13 mouse cellular contexts compared by ENCODE assay signal in the genomic region with DNA sequence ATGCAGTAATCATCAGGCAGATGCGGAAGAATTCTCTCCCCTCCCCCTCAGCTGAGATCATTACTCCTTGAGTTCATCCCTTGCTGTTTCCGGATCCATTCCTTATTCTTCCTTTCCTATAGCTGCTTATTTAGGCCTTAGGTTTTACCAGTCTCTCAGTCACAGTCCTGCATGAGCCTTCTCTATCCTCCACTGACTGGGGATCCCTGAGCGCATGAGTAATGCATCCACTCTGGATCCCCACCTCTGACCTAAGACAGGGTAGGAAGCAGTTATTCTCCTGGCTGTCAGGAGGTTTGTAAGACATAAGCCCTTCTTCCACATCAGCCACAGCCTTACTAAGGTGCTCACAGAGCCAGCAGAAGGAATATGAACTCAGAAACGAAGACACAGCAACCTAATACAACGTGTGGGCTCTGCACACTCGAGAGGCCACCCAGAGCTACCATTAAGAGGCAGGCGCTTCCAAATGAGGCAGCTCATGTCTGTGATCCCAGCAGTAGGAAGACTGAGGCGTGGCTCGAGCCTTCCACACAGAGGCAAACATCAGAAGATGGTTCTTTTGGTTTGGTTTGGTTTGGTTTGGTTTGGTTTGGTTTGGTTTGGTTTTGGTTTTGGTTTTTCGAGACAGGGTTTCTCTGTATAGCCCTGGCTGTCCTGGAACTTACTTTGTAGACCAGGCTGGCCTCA. TPM values are rescaled to one million over a fixed set of nuclear protein-coding genes. Genes with fewer than 3 reads are reported as not detected.
DNase-seq lines count a peak whose midpoint lies in the region; ATAC-seq and TF ChIP-seq lines count a peak whose summit lies in the region.
"Had no signal": no experiment of that assay in that cellular context is flagged by ENCODE, and none has a peak within 500 bp of the region (broad histone marks: within the 10 kb centered on the region; RNA-seq: fewer than 3 reads in every experiment).

No protein-coding gene starts in this region.

- H3K27me3 ChIP-seq in kidney, embryonic 15.5 days, result no peaks in the 10 kb centered on the region
- H3K27me3 ChIP-seq in embryonic facial prominence, embryonic 13.5 days, result no peaks in the 10 kb centered on the region
- H3K27me3 ChIP-seq in limb, embryonic 15.5 days, result no peaks in the 10 kb centered on the region
- no peaks in the 10 kb centered on the region for H3K27me3 ChIP-seq in kidney, adult 2 months (replicated peaks; ENCODE audit: control insufficient read depth, insufficient read depth, low read length)

- H3K4me1 ChIP-seq in kidney, embryonic 15.5 days, result peaks cover 82% of the 10 kb centered on the region
- peaks cover 15 to 40% of the 10 kb centered on the region in 2 experiments for H3K4me1 ChIP-seq in ES-E14 (ENCODE audit: control insufficient read depth in 2 of 2, insufficient read depth in 2 of 2, low read length in 2 of 2, poor library complexity in 1 of 2)
- peaks cover 59% of the 10 kb centered on the region for H3K4me1 ChIP-seq in embryonic facial prominence, embryonic 13.5 days
- peaks cover 54% of the 10 kb centered on the region for H3K4me1 ChIP-seq in limb, embryonic 15.5 days
- H3K4me1 ChIP-seq in kidney, adult 2 months (ENCODE audit: control insufficient read depth, insufficient read depth, low read length), result peaks cover 43% of the 10 kb centered on the region

- in situ Hi-C loops in ES-E14 (cut with MboI; ENCODE audit: low sequenced_read_pairs in 2 of 2, unreplicated experiment in 2 of 2), result no loop called here

- H3K27ac ChIP-seq in kidney, embryonic 15.5 days, result peak overlapping the region; percentile 85
- peak overlapping the region; percentile 35; the same call in 1 of the 2 replicates for H3K27ac ChIP-seq in ES-E14 (ENCODE audit: insufficient read depth, low read depth, low read length, poor library complexity, severe bottlenecking)
- peak overlapping the region; percentile 99 for H3K27ac ChIP-seq in embryonic facial prominence, embryonic 13.5 days
- peak overlapping the region; percentile 72 for H3K27ac ChIP-seq in limb, embryonic 15.5 days
- no peak overlapping the region for H3K27ac ChIP-seq in kidney, adult 2 months (ENCODE audit: insufficient read depth, low read depth, low read length)

- no peak for DNase-seq in kidney, postnatal 10 days
- no peak for DNase-seq in ES-E14 (ENCODE audit: low read depth, low spot score)
- DNase-seq in right cerebral cortex, postnatal 14 days, result no peak
- no peak for DNase-seq in kidney, adult 2 months
- DNase-seq: cerebellum, adult 9-10 months; layer of hippocampus, postnatal 36 days; lung, postnatal 10 days; thymus, postnatal 14 days had no signal

- 55% methylated on average over 10 of the region's 10 CpGs for WGBS in kidney, embryonic 15.5 days
- WGBS in embryonic facial prominence, embryonic 13.5 days, result 53% methylated on average over 10 of the region's 10 CpGs
- WGBS in limb, embryonic 15.5 days, result 46% methylated on average over 10 of the region's 10 CpGs
- 74% methylated on average over 10 of the region's 10 CpGs for WGBS in kidney, adult 2 months

- no peak overlapping the region for H3K9ac ChIP-seq in kidney, embryonic 15.5 days
- no peak overlapping the region; the same call in 1 of the 2 replicates for H3K9ac ChIP-seq in ES-E14 (ENCODE audit: insufficient read depth, low read depth, low read length, poor library complexity, severe bottlenecking)
- no peak overlapping the region for H3K9ac ChIP-seq in embryonic facial prominence, embryonic 13.5 days
- H3K9ac ChIP-seq in limb, embryonic 15.5 days, result no peak overlapping the region

- H3K4me3 ChIP-seq in kidney, embryonic 15.5 days (replicated peaks), result no peak overlapping the region
- no peak overlapping the region for H3K4me3 ChIP-seq in ES-E14 (ENCODE audit: insufficient read depth in 1 of 2, low read depth in 1 of 2, low read length in 2 of 2, poor library complexity in 1 of 2, severe bottlenecking in 1 of 2)
- no peak overlapping the region for H3K4me3 ChIP-seq in embryonic facial prominence, embryonic 13.5 days
- no peak overlapping the region for H3K4me3 ChIP-seq in limb, embryonic 15.5 days
- H3K4me3 ChIP-seq in kidney, adult 2 months (ENCODE audit: insufficient read depth, low read depth, low read length), result no peak overlapping the region
- H3K4me3 ChIP-seq: erythroblast, embryonic 14.5 days; midbrain, embryonic 10.5 days had no signal

- H3K4me2 ChIP-seq in kidney, embryonic 15.5 days, result no peak overlapping the region
- peak overlapping the region; percentile 89 for H3K4me2 ChIP-seq in embryonic facial prominence, embryonic 13.5 days
- H3K4me2 ChIP-seq in limb, embryonic 15.5 days, result 0 out of 2 replicates have a peak overlapping the region, but pooled peaks have one; percentile 17

- no peaks in the 10 kb centered on the region for H3K9me3 ChIP-seq in kidney, embryonic 15.5 days (replicated peaks)
- no peaks in the 10 kb centered on the region for H3K9me3 ChIP-seq in ES-E14 (ENCODE audit: control insufficient read depth, insufficient read depth, low read depth, low read length)
- no peaks in the 10 kb centered on the region for H3K9me3 ChIP-seq in embryonic facial prominence, embryonic 13.5 days
- no peaks in the 10 kb centered on the region for H3K9me3 ChIP-seq in limb, embryonic 15.5 days
- H3K9me3 ChIP-seq: midbrain, embryonic 10.5 days had no signal

- no peaks in the 10 kb centered on the region for H3K36me3 ChIP-seq in kidney, embryonic 15.5 days
- H3K36me3 ChIP-seq in ES-E14 (ENCODE audit: control insufficient read depth, insufficient read depth, low read length, poor library complexity, severe bottlenecking), result no peaks in the 10 kb centered on the region; the same call in 1 of the 2 replicates
- peaks cover 4% of the 10 kb centered on the region; the same call in 1 of the 2 replicates for H3K36me3 ChIP-seq in embryonic facial prominence, embryonic 13.5 days
- 0 out of 2 replicates have a peak, but pooled peaks cover 2% of the 10 kb centered on the region for H3K36me3 ChIP-seq in limb, embryonic 15.5 days
- H3K36me3 ChIP-seq in kidney, adult 2 months (ENCODE audit: control insufficient read depth, insufficient read depth, low read length), result no peaks in the 10 kb centered on the region
- H3K36me3 ChIP-seq: midbrain, embryonic 10.5 days had no signal

- TF ChIP-seq POLR2A in kidney, adult 2 months (IDR thresholded peaks at IDR 0.05; ENCODE audit: low read depth, low read length), result no peak

- no peak for ATAC-seq in kidney, embryonic 15.5 days (replicated peaks; ENCODE audit: low FRiP score)
- no peak for ATAC-seq in embryonic facial prominence, embryonic 13.5 days (ENCODE audit: insufficient number of reproducible peaks, insufficient read depth, low FRiP score, low TSS enrichment, low read depth)
- ATAC-seq in limb, embryonic 15.5 days (ENCODE audit: insufficient number of reproducible peaks, low FRiP score, low TSS enrichment, low read depth), result no peak

- TF ChIP-seq CTCF in kidney, adult 2 months (conservative IDR thresholded peaks at IDR 0.05; ENCODE audit: insufficient read depth, insufficient read length, low read depth, low read length), result no peak

TF ChIP-seq in ES-E14, 5 proteins besides CTCF, POLR2A, EP300 and RAD21:
- TF ChIP-seq CHD2 (IDR thresholded peaks at IDR 0.05; ENCODE audit: low read depth, low read length) (no peak), ZC3H11A (IDR thresholded peaks at IDR 0.05; ENCODE audit: borderline replicate concordance, low read depth, low read length) (no peak), ZNF384 (IDR thresholded peaks at IDR 0.05; ENCODE audit: low read depth, low read length) (no peak), HCFC1 (IDR thresholded peaks at IDR 0.05; ENCODE audit: borderline replicate concordance, insufficient read depth, low read length) (no peak), MAFK (IDR thresholded peaks at IDR 0.05; ENCODE audit: insufficient read depth, low read depth, low read length) (no peak)

RNA-seq across cellular contexts. Expression of gene Tns3, which starts 38.3 kb away (rescaled TPM):
- polyA plus RNA-seq in kidney, embryonic 15.5 days (2015; fragmentation: Nextera tagmentation; extraction: Ambion mirVana), result 25.7 and 27.7 TPM in 2 replicates
- total RNA-seq in ES-E14 (2012; rRNA removed), result 111 and 133 TPM in 2 replicates
- 35.0 and 35.5 TPM in 2 replicates for polyA plus RNA-seq in embryonic facial prominence, embryonic 13.5 days (2015; fragmentation: Nextera tagmentation; extraction: Ambion mirVana)
- 26.8 and 31.6 TPM in 2 replicates for polyA plus RNA-seq in limb, embryonic 15.5 days (2015; fragmentation: Nextera tagmentation; extraction: Ambion mirVana)
- polyA plus RNA-seq in kidney, adult 2 months (2012; rRNA removed), result 63.7 and 70.5 TPM in 2 replicates
